ENCODE assay signal across 33 mouse cellular contexts in genomic region chr5:137545596-137545995, GRCm38 (mm10). TPM values are rescaled to one million over a fixed set of nuclear protein-coding genes. Genes with fewer than 3 reads are reported as not detected.
DNase-seq lines count a peak whose midpoint lies in the region; ATAC-seq lines count a peak whose summit lies in the region.
"Had no signal": no experiment of that assay in that cellular context is flagged by ENCODE, and none has a peak within 500 bp of the region (broad histone marks: within the 10 kb centered on the region; RNA-seq: fewer than 3 reads in every experiment).

No protein-coding gene starts in this region.

- H3K4me3 ChIP-seq in forebrain, embryonic 11.5 days (ENCODE audit: low read depth, low read length), result no peak overlapping the region
- no peak overlapping the region for H3K4me3 ChIP-seq in forebrain, embryonic 15.5 days
- no peak overlapping the region for H3K4me3 ChIP-seq in kidney, embryonic 15.5 days (replicated peaks)
- H3K4me3 ChIP-seq: embryonic facial prominence, embryonic 10.5 days; embryonic facial prominence, embryonic 13.5 days; erythroblast, embryonic 14.5 days; forebrain, embryonic 13.5 days; gastrocnemius, adult 2 months; heart, embryonic 15.5 days; hindbrain, embryonic 10.5 days; hindbrain, embryonic 13.5 days; intestine, embryonic 15.5 days had no signal

- H3K9me3 ChIP-seq in forebrain, embryonic 11.5 days (ENCODE audit: control insufficient read depth, low read length), result no peaks in the 10 kb centered on the region
- H3K9me3 ChIP-seq in forebrain, embryonic 15.5 days, result no peaks in the 10 kb centered on the region
- no peaks in the 10 kb centered on the region for H3K9me3 ChIP-seq in kidney, embryonic 15.5 days (replicated peaks)
- H3K9me3 ChIP-seq: embryonic facial prominence, embryonic 10.5 days; embryonic facial prominence, embryonic 13.5 days; forebrain, embryonic 13.5 days; heart, embryonic 15.5 days; hindbrain, embryonic 10.5 days; hindbrain, embryonic 13.5 days; intestine, embryonic 15.5 days had no signal

- no peaks in the 10 kb centered on the region for H3K36me3 ChIP-seq in forebrain, embryonic 11.5 days (ENCODE audit: control insufficient read depth, insufficient read depth, low read length)
- no peaks in the 10 kb centered on the region for H3K36me3 ChIP-seq in forebrain, embryonic 15.5 days
- no peaks in the 10 kb centered on the region for H3K36me3 ChIP-seq in kidney, embryonic 15.5 days
- H3K36me3 ChIP-seq: embryonic facial prominence, embryonic 10.5 days; embryonic facial prominence, embryonic 13.5 days; heart, embryonic 15.5 days; hindbrain, embryonic 10.5 days; hindbrain, embryonic 13.5 days; intestine, embryonic 15.5 days had no signal

- H3K9ac ChIP-seq in forebrain, embryonic 11.5 days (ENCODE audit: low read length), result no peak overlapping the region
- H3K9ac ChIP-seq in forebrain, embryonic 15.5 days (replicated peaks), result no peak overlapping the region
- H3K9ac ChIP-seq in kidney, embryonic 15.5 days, result no peak overlapping the region
- H3K9ac ChIP-seq: embryonic facial prominence, embryonic 13.5 days; forebrain, embryonic 13.5 days; forebrain, postnatal 0 days; heart, embryonic 15.5 days; hindbrain, embryonic 13.5 days; intestine, embryonic 15.5 days had no signal

- ATAC-seq in forebrain, embryonic 11.5 days (replicated peaks; ENCODE audit: low FRiP score), result no peak
- no peak for ATAC-seq in forebrain, embryonic 15.5 days (replicated peaks)
- ATAC-seq in kidney, embryonic 15.5 days (replicated peaks; ENCODE audit: low FRiP score), result no peak
- ATAC-seq: activated CD4-positive, CD25-positive, alpha-beta regulatory T cell, adult 4 months; forebrain, embryonic 13.5 days; forebrain, postnatal 0 days; hindbrain, embryonic 16.5 days; intestine, embryonic 15.5 days had no signal

- H3K4me1 ChIP-seq in forebrain, embryonic 11.5 days (replicated peaks; ENCODE audit: control insufficient read depth, insufficient read depth, low read length), result no peaks in the 10 kb centered on the region
- H3K4me1 ChIP-seq in forebrain, embryonic 15.5 days, result peaks cover 7% of the 10 kb centered on the region; the same call in 1 of the 2 replicates
- no peaks in the 10 kb centered on the region for H3K4me1 ChIP-seq in kidney, embryonic 15.5 days
- H3K4me1 ChIP-seq: embryonic facial prominence, embryonic 10.5 days; embryonic facial prominence, embryonic 13.5 days; forebrain, embryonic 13.5 days; heart, embryonic 15.5 days; hindbrain, embryonic 10.5 days; hindbrain, embryonic 13.5 days; intestine, embryonic 15.5 days had no signal

- peak; percentile 13 for DNase-seq in cerebellum, adult 11-12 months
- no peak for DNase-seq in cerebellum, postnatal 36 days
- DNase-seq in forebrain, embryonic 11.5 days (ENCODE audit: low spot score), result peak; percentile 24
- DNase-seq in kidney, adult 11 months, result peak; percentile 40
- DNase-seq in kidney, postnatal 36 days, result peak; percentile 41 to 71
- DNase-seq in kidney, postnatal 4 days, result no peak
- DNase-seq: adrenal gland, adult 8-10 months; adrenal gland, postnatal 25 days; cerebellum, adult 2 months; cerebellum, postnatal 25 days; embryo, embryonic 11 days; forebrain, postnatal 0 days; gastrocnemius, adult 2 months; gastrocnemius, postnatal 14 days; heart, adult 18-20 months; heart, postnatal 10 days; heart, postnatal 36 days had no signal

- H3K27ac ChIP-seq in forebrain, embryonic 11.5 days (ENCODE audit: low read depth, low read length), result no peak overlapping the region
- no peak overlapping the region for H3K27ac ChIP-seq in forebrain, embryonic 15.5 days (replicated peaks)
- no peak overlapping the region for H3K27ac ChIP-seq in kidney, embryonic 15.5 days
- H3K27ac ChIP-seq: embryonic facial prominence, embryonic 10.5 days; embryonic facial prominence, embryonic 13.5 days; forebrain, embryonic 13.5 days; gastrocnemius, adult 2 months; heart, embryonic 15.5 days; hindbrain, embryonic 10.5 days; hindbrain, embryonic 13.5 days; intestine, embryonic 15.5 days had no signal

- H3K4me2 ChIP-seq in forebrain, embryonic 11.5 days (ENCODE audit: low read depth, low read length, severe bottlenecking), result no peak overlapping the region
- no peak overlapping the region for H3K4me2 ChIP-seq in forebrain, embryonic 15.5 days (replicated peaks)
- no peak overlapping the region for H3K4me2 ChIP-seq in kidney, embryonic 15.5 days
- H3K4me2 ChIP-seq: embryonic facial prominence, embryonic 13.5 days; forebrain, embryonic 13.5 days; heart, embryonic 11.5 days; heart, embryonic 15.5 days; hindbrain, embryonic 13.5 days; intestine, embryonic 15.5 days had no signal

- H3K27me3 ChIP-seq in forebrain, embryonic 11.5 days (ENCODE audit: control insufficient read depth, insufficient read depth, low read length), result no peaks in the 10 kb centered on the region
- H3K27me3 ChIP-seq in forebrain, embryonic 15.5 days, result no peaks in the 10 kb centered on the region
- H3K27me3 ChIP-seq in kidney, embryonic 15.5 days, result no peaks in the 10 kb centered on the region
- H3K27me3 ChIP-seq: embryonic facial prominence, embryonic 13.5 days; hindbrain, embryonic 13.5 days; intestine, embryonic 15.5 days had no signal

- 77% methylated on average over 4 of the region's 4 CpGs for WGBS in forebrain, embryonic 11.5 days
- WGBS in forebrain, embryonic 15.5 days, result 76% methylated on average over 4 of the region's 4 CpGs
- WGBS in kidney, embryonic 15.5 days, result 75% methylated on average over 4 of the region's 4 CpGs

RNA-seq across cellular contexts. Expression of gene Actl6b, which starts 7.7 kb away (rescaled TPM):
- polyA plus RNA-seq in forebrain, embryonic 11.5 days (2014; fragmentation: Nextera tagmentation; extraction: Ambion mirVana), result 20.5 and 22.8 TPM in 2 replicates
- polyA plus RNA-seq in forebrain, embryonic 15.5 days (2015; fragmentation: Nextera tagmentation; extraction: Ambion mirVana), result 250 and 259 TPM in 2 replicates
- polyA plus RNA-seq in kidney, embryonic 15.5 days (2015; fragmentation: Nextera tagmentation; extraction: Ambion mirVana), result 0.40 and 1.8 TPM in 2 replicates
- polyA plus RNA-seq: activated CD4-positive, CD25-positive, alpha-beta regulatory T cell, adult 4 months; erythroblast, embryonic 14.5 days had no signal

RNA-seq across cellular contexts. Expression of gene Gnb2, which starts 12.3 kb away (rescaled TPM):
- polyA plus RNA-seq in forebrain, embryonic 11.5 days (2014; fragmentation: Nextera tagmentation; extraction: Ambion mirVana), result 410 and 508 TPM in 2 replicates
- polyA plus RNA-seq in forebrain, embryonic 15.5 days (2015; fragmentation: Nextera tagmentation; extraction: Ambion mirVana), result 535 and 578 TPM in 2 replicates
- 337 and 348 TPM in 2 replicates for polyA plus RNA-seq in kidney, embryonic 15.5 days (2015; fragmentation: Nextera tagmentation; extraction: Ambion mirVana)

RNA-seq across cellular contexts. Expression of gene Epo, which starts 12.6 kb away (rescaled TPM):
- 0.40 and 0.84 TPM in 2 replicates for polyA plus RNA-seq in forebrain, embryonic 11.5 days (2014; fragmentation: Nextera tagmentation; extraction: Ambion mirVana)
- polyA plus RNA-seq in forebrain, embryonic 15.5 days (2015; fragmentation: Nextera tagmentation; extraction: Ambion mirVana), result not detected in 2 replicates
- polyA plus RNA-seq in kidney, embryonic 15.5 days (2015; fragmentation: Nextera tagmentation; extraction: Ambion mirVana), result 0.45 TPM in 1 of 2 replicates, not detected in the other
- polyA plus RNA-seq: activated CD4-positive, CD25-positive, alpha-beta regulatory T cell, adult 4 months; brain, embryonic 14.5 days; cerebellum, adult 2 months; cortical plate, adult 2 months; embryonic facial prominence, embryonic 13.5 days; erythroblast, embryonic 14.5 days; forebrain, embryonic 13.5 days; forebrain, postnatal 0 days; frontal cortex, adult 2 months; heart, embryonic 11.5 days; heart, embryonic 15.5 days; hindbrain, embryonic 13.5 days; hindbrain, embryonic 16.5 days had no signal

RNA-seq across cellular contexts. Expression of gene Tfr2, which starts 24.0 kb away (rescaled TPM):
- polyA plus RNA-seq in forebrain, embryonic 11.5 days (2014; fragmentation: Nextera tagmentation; extraction: Ambion mirVana), result 1.2 and 2.1 TPM in 2 replicates
- 2.2 and 3.2 TPM in 2 replicates for polyA plus RNA-seq in forebrain, embryonic 15.5 days (2015; fragmentation: Nextera tagmentation; extraction: Ambion mirVana)
- 0.42 and 0.99 TPM in 2 replicates for polyA plus RNA-seq in kidney, embryonic 15.5 days (2015; fragmentation: Nextera tagmentation; extraction: Ambion mirVana)

RNA-seq across cellular contexts. Expression of gene Gigyf1, which starts 27.2 kb away (rescaled TPM):
- polyA plus RNA-seq in forebrain, embryonic 11.5 days (2014; fragmentation: Nextera tagmentation; extraction: Ambion mirVana), result 14.0 and 14.9 TPM in 2 replicates
- polyA plus RNA-seq in forebrain, embryonic 15.5 days (2015; fragmentation: Nextera tagmentation; extraction: Ambion mirVana), result 19.2 and 20.0 TPM in 2 replicates
- 13.2 and 14.7 TPM in 2 replicates for polyA plus RNA-seq in kidney, embryonic 15.5 days (2015; fragmentation: Nextera tagmentation; extraction: Ambion mirVana)

Comparison
In these comparisons a context has a peak if more than half of its experiments do, and no peak if none do; other contexts are left out.
1. DNase-seq: peak in cerebellum, adult 11-12 months (single experiment), forebrain, embryonic 11.5 days (single experiment), kidney, adult 11 months (single experiment) and kidney, postnatal 36 days (2 of 2); none in cerebellum, postnatal 36 days (0 of 2) and kidney, postnatal 4 days (0 of 2).
2. RNA of gene Actl6b, which starts 7.7 kb away (polyA plus RNA-seq): 250 to 259 TPM in forebrain, embryonic 15.5 days; 20.5 to 22.8 TPM in forebrain, embryonic 11.5 days and 0.40 to 1.8 TPM in kidney, embryonic 15.5 days; every median in the first group is over 10 times any median in the second.